Mouse (Mus musculus): ENCODE measurements around the gene Tom1l2. TPM values are rescaled to one million over a fixed set of nuclear protein-coding genes. Genes with fewer than 3 reads are reported as not detected.

Tom1l2 gene
- total and polyA plus RNA-seq, 3 experiments = 4.8 to 10.4 (median 10.4) TPM

GRCm38 (mm10) chr11:60268563-60268962 is 84.1 kb downstream of the Tom1l2 start:
- no peak overlapping the region for H3K9ac ChIP-seq (ENCODE audit: insufficient read depth, low read depth)
- H3K9me3 ChIP-seq (replicated peaks; ENCODE audit: low read length) = no peaks in the 10 kb centered on the region
- H3K27ac ChIP-seq (ENCODE audit: insufficient read depth, low read depth) = no peak overlapping the region
- H3K4me2 ChIP-seq (ENCODE audit: insufficient read depth, low read depth, poor library complexity, severe bottlenecking) = no peak overlapping the region
- peaks cover 1 to 41% of the 10 kb centered on the region in 2 experiments for H3K36me3 ChIP-seq (replicated peaks in 1 of 2; ENCODE audit: control insufficient read depth in 1 of 2, insufficient read depth in 1 of 2, low read length in 1 of 2)
- H3K4me3 ChIP-seq (replicated peaks in 1 of 3; ENCODE audit: low read depth in 2 of 3, low read length in 2 of 3, poor library complexity in 1 of 3) = no peak overlapping the region
- peaks cover 0 to 16% of the 10 kb centered on the region in 2 experiments; a peak in 2 of 4 replicates for H3K4me1 ChIP-seq (ENCODE audit: control insufficient read depth in 1 of 2, insufficient read depth in 2 of 2)
- DNase-seq (ENCODE audit: extremely low read depth) = no peak
- in situ Hi-C loops (cut with MboI; ENCODE audit: low pct_ligation_motif_present, low pct_unique_long_range_greater_than_20kb, low sequenced_read_pairs) = no loop called here
- TF ChIP-seq TCF12 (IDR thresholded peaks at IDR 0.05; ENCODE audit: low read depth, low read length) = no peak
- no peak for TF ChIP-seq BHLHE40 (IDR thresholded peaks at IDR 0.05; ENCODE audit: low read depth, low read length)
- no peak for TF ChIP-seq MAX (IDR thresholded peaks at IDR 0.05; ENCODE audit: low read length)
- TF ChIP-seq ZMIZ1 (IDR thresholded peaks at IDR 0.05; ENCODE audit: low read depth, low read length) = no peak
- no peak for TF ChIP-seq JUND (conservative IDR thresholded peaks at IDR 0.05; ENCODE audit: low read depth, low read length)
- TF ChIP-seq ZNF384 (IDR thresholded peaks at IDR 0.05; ENCODE audit: low read depth, low read length) = no peak
- TF ChIP-seq USF1 (IDR thresholded peaks at IDR 0.05; ENCODE audit: low read depth, low read length) = no peak
- TF ChIP-seq ZC3H11A (IDR thresholded peaks at IDR 0.05; ENCODE audit: low read depth, low read length) = no peak
- no peak for TF ChIP-seq CHD2 (IDR thresholded peaks at IDR 0.05; ENCODE audit: low read length)
- TF ChIP-seq POLR2A (IDR thresholded peaks at IDR 0.05; ENCODE audit: low read depth, low read length) = no peak
- no peak for TF ChIP-seq MXI1 (IDR thresholded peaks at IDR 0.05; ENCODE audit: low read depth, low read length)
- no peak for TF ChIP-seq RAD21 (IDR thresholded peaks at IDR 0.05; ENCODE audit: low read depth, low read length)
- TF ChIP-seq MYC (IDR thresholded peaks at IDR 0.05; ENCODE audit: low read depth, low read length) = no peak
- TF ChIP-seq ELF1 (IDR thresholded peaks at IDR 0.05; ENCODE audit: low read depth, low read length) = no peak
- dilution Hi-C loops (cut with MboI; ENCODE audit: extremely low pct_ligation_motif_present, extremely low pct_unique_long_range_greater_than_20kb, low sequenced_read_pairs) = no loop called here
- H3K27me3 ChIP-seq (replicated peaks) = no peaks in the 10 kb centered on the region
- H3K79me2 ChIP-seq (replicated peaks; ENCODE audit: control insufficient read depth, extremely low read depth, insufficient read depth, poor library complexity, severe bottlenecking) = no peaks in the 10 kb centered on the region

GRCm38 (mm10) chr11:60265271-60265985 is 87.3 kb downstream of the Tom1l2 start:
- dilution Hi-C loops (cut with MboI; ENCODE audit: extremely low pct_ligation_motif_present, extremely low pct_unique_long_range_greater_than_20kb, low sequenced_read_pairs) = no loop called here
- in situ Hi-C loops (cut with MboI; ENCODE audit: low pct_ligation_motif_present, low pct_unique_long_range_greater_than_20kb, low sequenced_read_pairs) = no loop called here
- no peaks in the 10 kb centered on the region for H3K4me1 ChIP-seq (ENCODE audit: control insufficient read depth in 1 of 2, insufficient read depth in 2 of 2)
- no peak overlapping the region for H3K4me2 ChIP-seq (ENCODE audit: insufficient read depth, low read depth, poor library complexity, severe bottlenecking)
- no peaks in the 10 kb centered on the region for H3K79me2 ChIP-seq (replicated peaks; ENCODE audit: control insufficient read depth, extremely low read depth, insufficient read depth, poor library complexity, severe bottlenecking)
- no peak overlapping the region for H3K4me3 ChIP-seq (replicated peaks in 1 of 3; ENCODE audit: low read depth in 2 of 3, low read length in 2 of 3, poor library complexity in 1 of 3)
- no peaks in the 10 kb centered on the region for H3K27me3 ChIP-seq (replicated peaks)
- H3K9me3 ChIP-seq (replicated peaks; ENCODE audit: low read length) = no peaks in the 10 kb centered on the region
- peak; percentile 16 for DNase-seq (ENCODE audit: extremely low read depth)
- no peak overlapping the region for H3K27ac ChIP-seq (ENCODE audit: insufficient read depth, low read depth)
- H3K36me3 ChIP-seq (replicated peaks in 1 of 2; ENCODE audit: control insufficient read depth in 1 of 2, insufficient read depth in 1 of 2, low read length in 1 of 2) = peaks cover 3 to 42% of the 10 kb centered on the region in 2 experiments
- TF ChIP-seq CHD2 (IDR thresholded peaks at IDR 0.05; ENCODE audit: low read length) (no peak), NRF1 (IDR thresholded peaks at IDR 0.05; ENCODE audit: low read depth, low read length) (no peak), HCFC1 (IDR thresholded peaks at IDR 0.05; ENCODE audit: low read depth, low read length) (no peak), KAT2A (IDR thresholded peaks at IDR 0.05; ENCODE audit: insufficient replicate concordance, low read length) (no peak), BHLHE40 (IDR thresholded peaks at IDR 0.05; ENCODE audit: low read depth, low read length) (no peak), ETS1 (conservative IDR thresholded peaks at IDR 0.05; ENCODE audit: low read depth, low read length) (no peak), MXI1 (IDR thresholded peaks at IDR 0.05; ENCODE audit: low read depth, low read length) (no peak), MAFK (IDR thresholded peaks at IDR 0.05; ENCODE audit: insufficient replicate concordance, low read length) (no peak), JUN (IDR thresholded peaks at IDR 0.05; ENCODE audit: insufficient read depth, low read depth, low read length) (no peak), ZNF384 (IDR thresholded peaks at IDR 0.05; ENCODE audit: low read depth, low read length) (no peak), MYC (IDR thresholded peaks at IDR 0.05; ENCODE audit: low read depth, low read length) (no peak), RAD21 (IDR thresholded peaks at IDR 0.05; ENCODE audit: low read depth, low read length) (peak; percentile 54), POLR2AphosphoS2 (IDR thresholded peaks at IDR 0.05; ENCODE audit: low read depth, low read length) (no peak), SIN3A (IDR thresholded peaks at IDR 0.05; ENCODE audit: low read length) (no peak), ELF1 (IDR thresholded peaks at IDR 0.05; ENCODE audit: low read depth, low read length) (no peak), USF2 (conservative IDR thresholded peaks at IDR 0.05; ENCODE audit: low read depth, low read length) (no peak), TCF12 (IDR thresholded peaks at IDR 0.05; ENCODE audit: low read depth, low read length) (no peak), SMC3 (IDR thresholded peaks at IDR 0.05; ENCODE audit: low read depth, low read length) (peak; percentile 53), NELFE (IDR thresholded peaks at IDR 0.05; ENCODE audit: low read depth, low read length) (no peak), EP300 (IDR thresholded peaks at IDR 0.05; ENCODE audit: low read length) (no peak), RCOR1 (conservative IDR thresholded peaks at IDR 0.05; ENCODE audit: low read depth, low read length) (no peak), GABPA (IDR thresholded peaks at IDR 0.05; ENCODE audit: insufficient replicate concordance, low read depth, low read length) (no peak), CTCF (conservative IDR thresholded peaks at IDR 0.05 in 1 of 2, IDR thresholded peaks at IDR 0.05 in 1 of 2; ENCODE audit: low read depth in 2 of 2, low read length in 2 of 2) (peak; percentile 13 to 59; a peak in 2 of 4 replicates)
- H3K9ac ChIP-seq (ENCODE audit: insufficient read depth, low read depth) = no peak overlapping the region
